Mouse (Mus musculus) intestine, postnatal 0 days (tissue): ENCODE measurements around the gene Tfdp2. TPM values are rescaled to one million over a fixed set of nuclear protein-coding genes. Genes with fewer than 3 reads are reported as not detected.

Experiments
- ATAC-seq: fragments of 200-750 bp; cut with Nextera tagmentation; 2 replicates; pipeline ENCODE4 v1.8.0; 2017; ENCODE audit warnings: mild to moderate bottlenecking, moderate TSS enrichment, moderate library complexity
- H3K27ac ChIP-seq: fragments of 300-500 bp; sonication (generic); 2 replicates; pipeline ENCODE4 v1.5.1; 2014; ENCODE audit warnings: mild to moderate bottlenecking, low read depth, low read length, moderate library complexity
- H3K27me3 ChIP-seq: fragments of 300-500 bp; sonication (generic); replicated peaks from 2 replicates; pipeline ENCODE4 v1.6.1; 2014; ENCODE audit warnings: low read length, mixed read lengths; ENCODE audit not compliant: control insufficient read depth, insufficient read depth
- H3K36me3 ChIP-seq: fragments of 300-500 bp; sonication (generic); 2 replicates; pipeline ENCODE4 v1.6.1; 2014; ENCODE audit warnings: mild to moderate bottlenecking, moderate library complexity; ENCODE audit not compliant: control insufficient read depth, insufficient read depth
- H3K4me1 ChIP-seq: fragments of 300-500 bp; sonication (generic); replicated peaks from 2 replicates; pipeline ENCODE4 v1.6.1; 2014; ENCODE audit warnings: antibody characterized with exemption, low read length, mixed read lengths; ENCODE audit not compliant: control insufficient read depth, insufficient read depth
- H3K4me2 ChIP-seq: fragments of 300-500 bp; sonication (generic); replicated peaks from 2 replicates; pipeline ENCODE4 v1.6.1; 2014; ENCODE audit warnings: low read depth, mild to moderate bottlenecking, moderate library complexity
- H3K4me3 ChIP-seq: fragments of 300-500 bp; sonication (generic); 2 replicates; pipeline ENCODE4 v1.5.1; 2014; ENCODE audit warnings: low read depth, low read length
- H3K9ac ChIP-seq: fragments of 300-500 bp; sonication (generic); 2 replicates; pipeline ENCODE4 v1.6.1; 2014; ENCODE audit warnings: mild to moderate bottlenecking, low read depth, low read length
- H3K9me3 ChIP-seq: fragments of 300-500 bp; sonication (generic); 2 replicates; pipeline ENCODE4 v1.6.1; 2016; ENCODE audit warnings: mixed run types; ENCODE audit not compliant: control insufficient read depth
- CTCF ChIP-seq: sonication (generic); IDR thresholded peaks from 2 replicates; pipeline ENCODE4 v1.5.1; 2016; ENCODE audit warnings: low read depth, mild to moderate bottlenecking, control low read depth, antibody characterized with exemption, moderate library complexity
- WGBS: fragments of 180-500 bp; shearing (Covaris S2); extraction: QIAGEN DNeasy Blood & Tissue Kit; methylation state at CpG from one replicate; pipeline ENCODE4 v1.1.7; 2014; 5-methylcytosine and 5-hydroxymethylcytosine counted together
- polyA plus RNA-seq: library from polyadenylated mRNA; unstranded; fragments of >200 nt; fragmentation: Nextera tagmentation; extraction: Ambion mirVana; gene quantifications from 2 replicates; pipeline ENCODE4 v1.2.1, GENCODE M21; 2015

The Tfdp2 gene
- polyA plus RNA-seq, 1 experiment from 2014 or later, result 43.2 TPM

DNA sequence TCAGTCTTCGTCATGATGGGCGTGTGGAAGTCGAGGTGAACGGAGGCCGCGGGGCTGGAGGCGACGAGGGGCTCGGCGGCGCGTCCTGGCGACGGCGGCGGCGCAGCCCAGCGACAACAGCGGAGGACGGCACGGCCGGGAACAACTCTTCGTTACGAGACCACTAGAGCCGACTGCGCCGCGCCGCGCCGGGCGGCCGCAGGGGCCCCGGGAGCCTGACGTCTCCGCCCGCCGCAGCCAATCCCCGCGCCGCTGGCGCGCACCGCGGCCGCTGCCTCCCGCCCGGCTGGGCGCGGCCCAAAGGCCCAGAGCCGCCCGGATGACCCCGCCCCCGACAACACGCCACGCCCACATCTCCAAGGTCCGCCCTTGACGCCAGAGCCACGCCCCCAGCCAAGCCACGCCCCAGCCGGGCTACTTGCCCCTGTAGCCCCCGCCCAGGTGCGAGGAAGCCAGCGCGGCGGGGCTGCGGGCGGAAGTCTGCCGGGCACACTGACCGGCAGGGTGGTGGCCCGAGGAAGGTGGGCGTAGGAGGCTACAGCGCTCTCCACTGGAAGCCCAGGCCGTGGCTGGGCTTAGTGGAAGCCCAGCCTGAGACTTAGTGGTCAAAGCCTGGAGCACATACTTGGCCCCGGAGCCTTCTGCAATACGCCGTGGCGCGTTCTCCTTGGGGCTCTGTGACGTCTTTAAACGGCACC lies 168.2 kb downstream of the Tfdp2 start, which contains the start of gene Atp1b3:
Gene Atp1b3 (minus strand): TSS at position 302 of the 698 bp plus-strand sequence.
- WGBS, result under 1% methylated on average over 61 of the region's 81 CpGs
- peak; percentile 43 for TF ChIP-seq CTCF
- Histone ChIP-seq H3K4me1 (0 out of 2 replicates have a peak, but pooled peaks cover 4% of the 10 kb centered on the region), H3K9ac (peak within 1 kb of the TSS; percentile 78), H3K4me2 (peak within 1 kb of the TSS; percentile 77), H3K27me3 (no peaks in the 10 kb centered on the region), H3K36me3 (no peaks in the 10 kb centered on the region), H3K4me3 (peak within 1 kb of the TSS; percentile 76), H3K27ac (peak within 1 kb of the TSS; percentile 92), H3K9me3 (no peaks in the 10 kb centered on the region)
- ATAC-seq, result peak; percentile 98

DNA sequence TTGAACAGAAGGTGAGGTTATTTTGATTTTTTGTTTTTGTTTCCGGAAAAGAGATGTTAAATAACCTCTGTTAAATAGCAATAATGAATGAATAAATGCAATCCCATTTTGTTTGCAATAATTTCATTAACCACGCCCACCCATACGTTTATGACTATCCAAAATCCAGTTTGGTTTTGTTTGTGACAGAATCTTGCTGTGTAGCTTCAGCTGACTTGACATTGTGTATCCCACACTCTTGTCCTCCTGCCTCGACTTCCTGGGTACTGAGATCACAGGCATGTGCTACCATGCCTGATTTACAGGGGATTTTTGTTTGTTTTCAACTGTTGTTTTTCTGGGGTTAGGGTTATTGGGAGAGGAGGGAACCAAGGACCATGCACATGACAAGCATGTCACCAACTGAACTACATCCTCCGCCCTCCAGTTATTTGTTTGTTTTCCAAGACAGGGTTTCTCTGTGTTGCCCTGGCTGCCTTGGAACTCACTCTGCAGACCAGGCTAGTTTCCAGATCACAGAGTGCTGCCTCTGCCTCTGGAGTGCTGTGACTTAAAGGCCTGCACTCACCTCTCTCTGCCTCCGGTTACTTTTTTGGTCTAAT lies 169.3 kb downstream of the Tfdp2 start:
- H3K27me3 ChIP-seq, result no peaks in the 10 kb centered on the region
- no peak for ATAC-seq
- H3K27ac ChIP-seq, result no peak overlapping the region; the same call in 1 of the 2 replicates
- WGBS, result 62% methylated on average over 6 of the region's 6 CpGs
- H3K36me3 ChIP-seq, result no peaks in the 10 kb centered on the region
- H3K9me3 ChIP-seq, result no peaks in the 10 kb centered on the region
- no peak for TF ChIP-seq CTCF
- H3K4me1 ChIP-seq, result 0 out of 2 replicates have a peak, but pooled peaks cover 4% of the 10 kb centered on the region
- H3K9ac ChIP-seq, result no peak overlapping the region
- no peak overlapping the region for H3K4me3 ChIP-seq
- H3K4me2 ChIP-seq, result no peak overlapping the region; the same call in 1 of the 2 replicates

DNA sequence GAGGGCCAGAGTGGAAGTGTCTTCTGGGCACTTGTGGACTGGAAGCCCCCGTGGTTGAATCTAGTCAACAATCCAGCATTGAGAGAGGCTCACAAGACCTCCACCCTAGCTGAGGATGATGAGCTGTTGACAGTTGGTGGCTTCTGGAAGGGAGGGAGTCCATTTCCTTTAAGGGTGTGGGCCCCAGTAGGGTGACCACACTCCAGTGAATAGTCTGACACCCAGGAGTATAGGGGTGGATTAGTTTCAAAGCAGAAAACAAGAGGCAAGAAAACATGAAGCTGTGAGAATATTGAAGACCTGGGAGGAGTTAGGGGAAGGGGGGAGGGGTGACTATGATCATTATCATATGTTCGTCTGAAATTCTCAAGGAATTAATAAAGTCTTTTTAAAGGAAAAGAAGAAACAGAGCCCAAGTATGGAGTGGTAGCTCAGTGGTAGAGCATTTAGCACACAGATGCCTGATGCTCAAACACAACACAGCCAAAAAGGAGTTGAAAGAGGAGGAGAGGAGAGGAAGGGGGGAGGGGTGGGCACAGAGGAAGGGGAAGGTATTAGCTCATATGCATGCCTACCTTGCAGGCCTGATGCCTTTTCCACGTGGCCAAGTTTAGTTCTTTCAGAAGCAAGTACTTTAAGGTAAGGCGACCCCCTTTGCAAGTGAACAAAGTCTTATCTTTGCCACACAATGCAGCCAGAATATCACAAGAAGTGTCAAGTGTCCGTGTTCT lies 173.7 kb downstream of the Tfdp2 start:
- 58% methylated on average over 5 of the region's 5 CpGs for WGBS
- H3K9me3 ChIP-seq, result no peaks in the 10 kb centered on the region
- no peaks in the 10 kb centered on the region for H3K36me3 ChIP-seq
- no peak overlapping the region for H3K9ac ChIP-seq
- TF ChIP-seq CTCF, result no peak
- H3K27ac ChIP-seq, result no peak overlapping the region
- no peak overlapping the region for H3K4me2 ChIP-seq
- no peaks in the 10 kb centered on the region for H3K27me3 ChIP-seq
- no peaks in the 10 kb centered on the region for H3K4me1 ChIP-seq
- H3K4me3 ChIP-seq, result no peak overlapping the region
- no peak for ATAC-seq

GRCm38 (mm10) chr9:96371075-96371474 lies 175.0 kb downstream of the Tfdp2 start:
- no peak overlapping the region for H3K27ac ChIP-seq

More at GRCm38 (mm10) chr9:96371075-96371474, 175.0 kb downstream of the Tfdp2 start:
- Histone ChIP-seq H3K9ac (no peak overlapping the region), H3K36me3 (no peaks in the 10 kb centered on the region), H3K27me3 (no peaks in the 10 kb centered on the region), H3K4me1 (no peaks in the 10 kb centered on the region), H3K4me3 (no peak overlapping the region), H3K9me3 (no peaks in the 10 kb centered on the region), H3K4me2 (no peak overlapping the region)
- no peak for ATAC-seq
- TF ChIP-seq CTCF, result no peak
- WGBS, result 74% methylated on average over 5 of the region's 5 CpGs

Other genes with a start within 250 kb of the Tfdp2 start
- gene Xrn1, start 241.5 kb upstream of the Tfdp2 start, polyA plus RNA-seq, result 7.4 and 10.0 TPM in 2 replicates
- 2.9 and 3.0 TPM in 2 replicates for gene Gk5, start 76.9 kb upstream of the Tfdp2 start, polyA plus RNA-seq
- gene Atp1b3, start 168.2 kb downstream of the Tfdp2 start, polyA plus RNA-seq, result 89.3 and 91.4 TPM in 2 replicates